Mouse (Mus musculus) heart, postnatal 36 days (tissue): ENCODE results near the gene Eml4. TPM values are rescaled to one million over a fixed set of nuclear protein-coding genes. Genes with fewer than 3 reads are reported as not detected.
A peak's percentile ranks its signal among the peaks of the same experiment; 100 is the strongest.

Experiments used
- DNase-seq, 2 experiments: peaks; one replicate each; pipeline ENCODE4 v3.0.0; 2021 to 2022
- intact Hi-C: fragments of 180-260 bp; cut with DNase I; formaldehyde crosslinking; loops from one replicate; pipeline ENCODE4 v1.15.1; 2025
- total RNA-seq, 2 experiments: library from RNA; stranded (reverse); gene quantifications; 2 replicates each; pipeline ENCODE4 v1.2.3; 2021

Eml4 gene
- total RNA-seq, 2 experiments from 2014 or later: 4.3 to 4.6 TPM

DNA sequence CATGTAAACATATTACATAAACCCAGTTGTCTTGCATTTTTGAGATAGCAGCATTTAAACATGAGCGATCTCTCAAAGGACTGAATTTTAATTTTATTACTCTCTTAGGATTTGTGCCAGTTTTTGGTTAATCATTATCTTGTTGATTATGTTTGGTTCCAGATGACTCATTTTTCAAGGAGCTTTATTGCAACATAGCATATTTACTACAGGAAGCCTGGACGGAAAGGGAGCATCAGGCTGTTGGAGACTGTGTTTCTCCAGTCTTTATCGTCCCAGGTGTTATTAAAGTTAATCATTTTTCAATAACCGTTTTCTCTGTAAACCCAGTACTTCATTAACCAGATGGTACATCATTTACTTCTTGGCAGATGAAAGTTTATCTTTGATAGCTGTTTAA is 26.1 kb downstream of the Eml4 start:
- intact Hi-C loops: no loop called here
- DNase-seq: no peak

DNA sequence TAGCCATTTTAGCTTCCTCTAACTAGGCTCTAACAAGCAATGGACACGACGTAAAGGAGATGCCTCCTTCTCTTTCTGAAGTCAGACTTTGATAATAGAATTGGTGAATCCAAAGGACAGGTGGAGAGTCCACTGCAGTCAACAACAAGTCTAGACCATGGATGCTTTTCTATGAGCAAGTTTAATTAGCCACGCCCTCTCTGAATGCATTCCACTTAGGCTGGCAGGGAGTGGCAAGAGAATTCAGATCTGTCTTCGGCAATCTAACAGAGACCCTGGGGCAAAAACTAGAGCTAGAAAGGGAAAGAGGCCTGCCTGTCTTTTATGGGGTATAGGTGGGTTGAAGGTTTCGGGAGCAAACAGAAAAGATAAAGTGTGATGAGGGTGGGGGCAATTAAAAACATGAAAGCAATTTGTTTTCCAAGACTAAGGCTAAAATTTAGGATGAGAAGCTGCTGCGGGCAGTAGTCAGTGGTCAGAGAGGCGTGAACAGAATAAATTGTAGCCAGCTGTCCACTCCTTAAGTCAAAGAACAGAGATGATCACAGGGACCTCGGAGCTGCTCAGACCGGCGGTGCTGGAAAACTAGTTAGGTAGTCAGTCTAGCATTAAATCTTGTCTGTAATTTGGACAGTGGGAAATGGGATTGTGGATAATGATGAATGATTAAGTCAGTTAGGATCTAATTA is 27.2 kb downstream of the Eml4 start:
- intact Hi-C loops: no loop called here
- no peak for DNase-seq

DNA sequence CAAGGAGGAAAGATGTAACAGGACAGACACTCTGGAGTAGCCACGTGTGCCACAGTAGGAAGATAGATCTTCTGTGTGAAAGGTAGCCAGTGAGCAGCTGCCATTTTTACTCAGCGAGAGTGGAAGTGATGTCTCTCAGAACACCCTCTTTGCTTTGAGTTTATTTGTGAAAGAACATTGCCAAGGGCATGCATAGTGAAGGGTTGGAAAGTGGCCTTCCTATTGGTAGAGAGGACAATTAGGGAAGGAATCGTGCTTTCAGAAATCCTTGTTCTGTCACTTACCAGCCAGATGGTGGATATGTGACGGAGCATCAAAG is 27.7 kb downstream of the Eml4 start:
- intact Hi-C loops: no loop called here
- DNase-seq: no peak

DNA sequence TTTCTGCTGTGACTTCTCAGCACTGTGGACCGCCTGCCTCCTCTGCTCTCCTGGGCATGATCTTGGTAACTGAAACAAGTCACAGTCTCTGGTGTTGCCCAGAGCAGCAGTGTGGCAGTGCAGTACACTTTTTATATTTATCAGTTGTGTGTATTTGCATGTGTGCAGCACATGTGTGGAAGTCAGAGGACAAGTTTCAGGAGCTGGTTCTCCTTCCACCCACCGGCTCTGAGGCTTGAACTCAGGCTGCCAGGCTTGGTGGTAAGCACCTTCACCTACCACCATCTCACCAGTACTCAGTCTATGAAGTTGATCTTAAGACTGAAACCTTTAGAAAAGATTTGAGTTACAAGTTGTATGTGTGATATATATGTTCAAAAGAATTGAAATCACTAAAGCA is 28.6 kb downstream of the Eml4 start:
- no peak for DNase-seq
- intact Hi-C loops: no loop called here

DNA sequence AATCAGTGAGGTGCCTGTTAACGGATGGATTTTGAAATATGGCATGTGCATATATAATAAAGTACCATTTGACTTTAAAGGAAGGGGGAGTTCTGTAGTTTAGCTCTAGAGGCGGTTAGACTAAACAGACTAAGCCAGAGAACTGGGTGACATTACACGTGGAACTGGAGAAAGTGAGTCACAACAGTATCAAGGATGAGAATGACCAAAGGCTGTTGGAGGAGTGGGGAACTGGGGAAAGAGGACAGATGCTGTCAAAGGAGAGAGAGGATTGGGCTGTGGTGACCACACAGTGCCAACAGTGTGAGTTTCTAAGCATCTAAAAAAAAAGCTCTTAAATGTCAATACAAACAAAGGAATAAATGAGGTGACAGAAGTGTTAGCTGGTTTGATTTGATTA is 29.1 kb downstream of the Eml4 start:
- intact Hi-C loops: no loop called here
- no peak for DNase-seq

DNA sequence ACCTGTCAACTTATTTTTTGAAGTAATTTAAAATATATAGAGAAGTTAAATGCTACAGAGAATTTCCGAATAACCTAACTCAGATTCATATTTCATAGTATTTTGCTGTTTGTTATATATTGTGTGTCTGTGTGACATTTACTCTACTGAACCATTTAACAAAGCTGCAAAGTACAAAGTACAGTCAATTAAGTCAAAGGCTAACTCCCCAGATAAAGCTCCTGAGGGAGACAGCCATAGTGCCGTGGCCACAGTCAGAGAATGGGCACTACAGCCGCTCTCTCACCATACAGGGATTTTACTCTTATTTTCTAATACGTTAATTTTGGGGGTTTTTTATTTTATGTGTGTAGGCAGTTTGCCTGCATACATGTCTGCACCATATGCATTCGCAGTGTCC is 32.0 kb downstream of the Eml4 start:
- intact Hi-C loops: no loop called here
- no peak for DNase-seq

DNA sequence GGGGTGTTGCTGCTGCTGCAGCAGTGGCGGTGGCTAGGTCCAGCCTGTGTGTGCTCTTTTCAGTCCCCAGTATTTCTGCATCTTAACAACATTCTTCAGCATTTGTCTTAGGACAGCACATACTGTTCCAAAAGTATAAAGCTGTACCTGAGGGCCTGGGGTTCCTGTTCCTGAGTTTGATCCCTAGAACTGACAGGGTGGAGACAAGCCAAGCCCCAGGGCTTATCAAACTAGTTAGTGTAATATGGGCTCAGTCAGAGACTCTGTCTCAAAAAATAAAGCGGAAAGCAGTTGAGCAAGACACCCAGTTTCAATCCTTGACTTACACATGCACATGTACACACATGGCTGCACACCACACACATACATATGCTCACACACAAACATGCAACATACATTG is 34.2 kb downstream of the Eml4 start:
- intact Hi-C loops: no loop called here
- DNase-seq: no peak

DNA sequence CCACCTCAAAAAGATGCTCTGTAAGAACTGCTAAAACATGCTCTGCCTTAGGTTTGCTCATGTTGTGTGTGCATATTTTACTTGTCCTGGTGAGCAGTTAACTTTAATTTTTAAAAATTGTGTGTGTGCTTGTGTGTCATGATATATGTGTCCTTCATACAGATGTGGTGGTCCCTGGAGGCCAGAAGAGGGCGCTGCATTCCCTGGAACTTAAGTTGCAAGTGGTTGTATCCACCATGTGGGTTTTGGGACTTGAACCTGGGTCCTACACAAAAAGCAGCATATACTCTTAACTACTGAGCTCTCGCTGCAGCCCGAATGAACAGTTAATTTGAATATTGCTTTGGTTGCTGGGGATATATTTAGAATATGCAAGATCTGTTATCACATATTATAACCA is 36.4 kb downstream of the Eml4 start:
- intact Hi-C loops: no loop called here
- DNase-seq: no peak

DNA sequence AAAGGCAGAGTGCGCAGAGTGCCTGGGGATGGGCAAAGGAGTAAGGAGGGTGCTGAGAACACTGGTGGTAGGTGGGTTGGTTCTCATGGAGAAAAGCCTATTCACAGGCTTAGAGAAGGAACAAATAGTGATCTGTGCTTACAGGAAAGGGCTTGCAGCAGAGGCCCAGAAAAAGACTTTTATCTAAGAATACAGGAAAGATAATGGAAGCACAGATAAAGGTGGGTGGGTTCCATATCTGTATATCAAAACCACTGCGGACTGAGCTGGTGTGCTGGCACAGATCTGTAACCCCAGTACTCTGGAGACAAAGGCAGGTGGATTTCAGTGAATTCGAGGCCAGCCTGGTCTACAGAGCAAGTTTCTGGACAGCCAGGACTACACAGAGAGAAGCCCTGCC is 43.3 kb downstream of the Eml4 start:
- intact Hi-C loops: no loop called here
- DNase-seq: no peak

DNA sequence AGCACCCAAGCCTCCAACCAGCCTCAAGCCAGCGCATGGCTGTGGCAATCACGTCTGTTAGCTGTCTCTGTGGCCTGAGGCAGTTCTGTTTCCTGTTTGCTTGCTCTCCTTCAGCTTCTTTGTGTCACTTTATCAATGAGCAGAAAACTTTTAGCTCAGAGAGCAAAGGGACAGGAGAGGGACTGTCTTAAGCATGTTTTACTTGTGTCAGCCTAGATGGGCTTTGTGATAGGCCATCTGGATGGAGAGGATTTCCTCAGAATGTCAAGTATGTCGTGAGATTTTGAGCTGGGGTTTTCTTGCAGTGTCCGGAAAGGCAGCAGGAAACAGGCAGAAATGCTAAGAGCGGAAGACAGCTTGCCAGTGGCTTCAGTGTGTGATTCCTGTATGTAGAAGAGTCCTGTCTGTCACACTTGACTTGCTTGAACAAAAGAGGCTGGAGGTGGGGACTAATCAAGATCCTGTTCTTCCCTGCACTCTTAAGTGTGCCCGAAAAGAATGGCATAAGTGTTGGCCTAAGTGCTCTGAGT is 46.9 kb downstream of the Eml4 start:
- DNase-seq: peak; percentile 15 to 29
- intact Hi-C loops: loop anchor here (5.0 kb wide), 1 partner anchor 45 kb away; the partner anchor contains the start of gene Eml4

DNA sequence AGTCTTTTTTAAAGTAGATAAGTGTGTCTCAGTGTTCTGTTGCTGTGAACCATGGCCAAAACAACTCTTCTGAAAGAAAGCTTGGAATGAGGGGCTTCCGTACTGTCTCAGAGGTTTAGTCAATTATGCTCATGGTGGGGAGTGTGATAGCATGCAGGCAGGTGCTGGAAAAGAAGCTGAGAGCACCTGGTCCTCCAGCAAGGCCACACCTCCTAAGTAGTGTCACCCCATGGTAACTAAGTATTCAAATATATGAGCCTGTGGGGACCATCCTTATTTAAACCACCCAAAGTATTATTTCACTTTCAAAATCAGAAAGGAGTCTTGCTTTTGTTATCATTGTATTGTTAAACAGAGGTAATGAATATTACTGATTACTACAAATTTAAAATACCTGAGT is 48.0 kb downstream of the Eml4 start:
- intact Hi-C loops: loop anchor here (5.0 kb wide), 1 partner anchor 46 kb away; the partner anchor contains the start of gene Eml4
- DNase-seq: no peak

DNA sequence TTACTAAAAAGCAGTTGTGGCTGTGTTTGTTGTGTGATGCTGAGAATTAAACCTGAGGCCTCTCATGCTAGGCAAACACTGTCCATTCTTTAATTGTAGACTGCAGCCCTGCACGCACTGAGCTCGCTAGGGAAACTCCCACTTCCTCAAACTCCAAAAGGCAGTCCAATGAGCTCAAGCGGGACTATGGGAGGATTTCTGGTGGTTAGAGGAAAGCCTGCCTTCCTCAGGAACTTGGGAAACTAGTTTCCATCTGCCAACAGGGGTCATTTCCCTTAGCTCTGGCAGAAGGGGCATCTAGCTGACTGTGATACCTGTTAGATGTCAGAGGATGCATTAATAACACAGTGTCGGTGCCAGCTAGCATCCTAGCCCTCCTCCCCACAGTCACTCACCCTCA is 79.9 kb downstream of the Eml4 start:
- intact Hi-C loops: loop anchor here (5.0 kb wide), 1 partner anchor 158 kb away; no protein-coding TSS in a partner anchor
- peak; percentile 11 to 12 for DNase-seq

DNA sequence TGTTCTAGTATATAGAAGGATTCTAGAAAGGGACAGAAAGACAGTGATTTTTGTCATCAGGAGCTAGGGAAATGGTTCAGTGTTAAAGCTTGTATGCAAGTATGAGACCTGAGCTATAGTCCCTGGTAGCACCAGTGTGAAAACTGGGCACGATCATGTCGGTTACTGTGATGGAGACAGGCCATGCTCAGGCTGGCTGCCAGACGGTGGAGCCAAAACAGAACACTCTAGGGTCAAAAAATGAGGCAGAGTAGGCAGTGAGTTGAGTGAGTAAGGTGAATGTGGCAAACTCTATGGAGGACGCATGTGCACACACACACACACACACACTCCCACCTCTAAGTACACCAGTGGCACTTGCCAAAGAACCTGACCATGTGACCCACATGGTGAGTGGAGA is 92.7 kb downstream of the Eml4 start:
- intact Hi-C loops: no loop called here
- DNase-seq: no peak

DNA sequence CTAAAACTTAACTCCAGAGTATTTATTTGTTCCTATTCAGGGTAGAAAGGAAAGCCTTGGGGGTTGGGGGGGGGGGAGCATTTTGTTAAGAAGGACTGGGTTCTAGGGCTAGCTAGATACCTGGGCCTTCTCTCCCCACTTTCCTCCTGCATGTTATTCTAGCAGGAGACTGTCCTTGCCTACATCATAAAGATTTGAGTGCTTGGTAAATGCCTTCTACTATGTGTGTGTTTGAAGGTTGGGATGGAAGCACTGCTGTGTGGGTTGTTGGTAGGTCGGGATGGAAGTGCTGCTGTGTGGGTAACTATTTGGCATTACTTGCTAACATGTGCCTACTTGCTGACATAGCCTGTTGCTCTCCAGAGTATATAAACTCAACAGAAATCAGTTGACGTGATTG is 98.9 kb downstream of the Eml4 start:
- intact Hi-C loops: no loop called here
- DNase-seq: no peak

DNA sequence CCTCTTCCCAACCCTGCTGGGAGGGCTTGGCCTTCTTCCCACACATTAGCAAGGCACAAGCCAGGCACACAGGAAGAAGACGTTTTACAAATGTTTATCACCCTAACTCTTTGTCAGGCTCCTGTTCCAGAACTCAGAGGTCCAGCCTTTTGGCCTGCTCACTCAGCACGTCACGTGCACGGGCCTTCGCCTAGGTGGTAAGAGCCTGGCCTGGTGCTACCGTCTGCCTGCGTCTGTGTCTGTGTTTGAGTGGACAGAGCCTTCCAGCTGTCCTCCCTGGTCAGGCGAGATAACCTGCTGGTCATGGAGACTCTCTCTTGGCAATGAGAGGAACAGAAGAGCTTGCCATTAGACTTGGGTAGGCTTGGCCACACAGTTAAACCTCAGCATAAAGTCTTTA is 100.6 kb downstream of the Eml4 start:
- DNase-seq: no peak

DNA sequence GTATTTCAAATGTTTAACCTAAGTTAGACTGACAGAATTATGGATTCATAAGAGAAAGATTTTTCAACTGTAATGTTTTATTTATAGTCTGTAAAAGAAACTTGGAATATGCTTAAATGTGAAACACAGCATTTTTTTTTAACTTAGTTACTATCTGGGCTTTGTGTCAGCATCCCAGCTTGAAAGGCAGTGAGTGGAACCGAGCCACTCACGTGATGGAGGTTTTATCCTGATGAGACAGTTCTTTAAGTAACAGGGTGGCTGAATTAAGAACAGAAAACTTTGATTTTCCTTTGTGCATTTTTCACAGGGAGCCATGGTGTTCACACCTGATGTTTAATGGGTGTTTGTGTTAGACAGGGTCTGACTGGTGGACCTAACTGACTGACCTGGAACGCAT is 101.1 kb downstream of the Eml4 start:
- intact Hi-C loops: no loop called here
- DNase-seq: no peak

More for the DNA sequence above, 100.6 kb downstream of the Eml4 start:
- intact Hi-C loops: no loop called here

DNA sequence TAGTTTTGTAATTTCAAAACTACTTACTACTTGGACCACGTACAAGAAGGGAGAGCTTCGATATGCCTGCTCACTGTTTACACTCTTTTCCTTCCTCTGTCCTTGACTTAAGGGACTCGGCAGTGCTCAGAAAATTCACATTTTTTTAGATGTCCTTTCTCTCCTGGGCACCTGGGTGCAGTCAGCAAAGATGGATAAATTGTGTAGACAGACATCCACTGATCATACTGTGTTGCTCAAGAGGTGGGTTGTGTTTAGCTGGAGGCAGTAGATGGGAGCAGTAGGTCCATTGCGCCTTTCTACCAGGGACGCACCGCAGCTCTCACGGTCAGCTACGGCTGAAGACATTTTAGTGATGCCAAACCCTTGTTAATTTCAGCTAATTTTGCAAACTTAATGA is 101.7 kb downstream of the Eml4 start:
- DNase-seq: no peak
- intact Hi-C loops: no loop called here

DNA sequence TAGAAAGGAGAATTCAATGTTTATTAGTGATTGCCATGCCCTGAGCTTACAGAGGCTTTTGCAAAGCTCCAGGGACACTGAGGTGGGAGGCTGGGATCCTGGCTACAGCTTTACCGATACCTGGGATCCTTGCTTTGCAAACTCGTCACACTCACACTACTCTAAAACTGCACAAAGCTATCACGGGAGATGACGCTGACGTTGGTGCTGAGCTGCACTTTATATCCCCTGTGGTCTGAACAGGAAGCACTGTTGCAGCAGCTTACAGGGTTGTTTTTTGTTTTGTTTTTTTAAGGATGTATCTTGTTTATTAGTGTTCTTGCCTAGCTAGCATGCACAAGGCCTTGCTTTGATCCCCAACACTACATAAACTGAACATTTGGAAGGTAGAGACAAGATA is 102.9 kb downstream of the Eml4 start:
- intact Hi-C loops: no loop called here
- no peak for DNase-seq

DNA sequence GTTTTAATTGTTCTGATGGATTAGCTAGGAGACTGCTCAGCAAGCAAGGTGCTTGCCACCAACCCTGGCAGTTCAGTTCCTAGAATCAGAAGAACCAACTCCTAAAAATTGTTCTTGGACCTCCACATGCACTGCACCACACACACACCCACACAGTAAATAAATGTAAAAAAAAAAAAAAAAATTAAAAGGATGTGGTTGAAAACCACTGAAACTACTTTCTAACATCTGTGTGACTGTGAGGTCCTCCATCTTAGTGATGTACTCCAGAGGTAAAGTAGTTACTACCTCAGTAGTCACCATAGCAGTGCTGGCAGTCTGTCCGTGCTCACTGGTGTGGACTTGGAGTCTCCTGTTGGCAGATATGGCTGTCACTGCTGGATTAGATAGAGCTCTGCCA is 106.5 kb downstream of the Eml4 start:
- intact Hi-C loops: loop anchor here (5.0 kb wide), 1 partner anchor 430 kb away; no protein-coding TSS in a partner anchor

DNA sequence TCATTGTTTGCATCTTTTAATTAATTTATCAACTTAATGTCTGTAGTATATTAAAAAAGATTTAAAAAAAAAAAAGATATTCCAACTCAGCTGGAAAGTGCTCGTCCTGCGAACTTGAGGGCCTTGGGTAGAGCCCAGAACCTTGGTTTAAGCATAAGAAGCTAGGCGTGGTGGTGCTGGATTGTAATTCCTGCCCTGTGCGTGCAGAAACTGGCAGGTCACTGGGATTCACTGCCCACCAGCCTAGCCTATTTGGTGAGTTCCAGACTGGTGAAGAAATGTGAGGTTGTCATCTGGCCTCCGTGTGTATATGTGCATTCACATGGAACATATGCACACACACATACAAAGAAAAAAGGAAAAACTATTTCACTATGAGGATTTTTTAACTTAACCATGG is 115.2 kb downstream of the Eml4 start:
- DNase-seq: no peak
- intact Hi-C loops: no loop called here

More for the DNA sequence above, 106.5 kb downstream of the Eml4 start:
- no peak for DNase-seq

DNA sequence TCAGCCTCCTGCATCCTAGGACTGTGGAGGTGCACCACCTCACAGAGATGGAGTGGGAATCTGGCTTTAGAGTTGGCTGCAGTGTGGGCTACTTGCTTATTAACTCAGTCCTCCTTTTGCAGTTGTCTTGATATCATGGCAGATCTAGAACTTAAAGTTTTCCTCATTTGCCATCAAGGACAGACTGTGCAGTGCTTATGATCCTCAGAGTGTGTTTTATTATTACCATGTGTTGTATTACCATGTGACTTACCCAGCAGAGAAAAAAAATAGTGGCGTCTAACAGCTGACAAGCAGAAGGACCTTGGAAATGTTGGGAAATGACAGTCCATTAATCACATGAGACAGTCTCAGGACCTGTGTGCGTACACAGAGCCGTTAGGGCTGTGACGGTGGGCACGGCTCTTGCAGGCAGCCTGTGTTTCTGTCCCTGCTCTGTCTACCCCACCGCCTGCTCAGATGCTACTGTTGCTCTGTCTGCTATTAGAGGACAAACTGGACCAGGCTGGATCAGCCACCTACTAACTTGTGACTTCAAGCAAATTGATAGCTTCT is 116.0 kb downstream of the Eml4 start:
- no peak for DNase-seq
- intact Hi-C loops: no loop called here

DNA sequence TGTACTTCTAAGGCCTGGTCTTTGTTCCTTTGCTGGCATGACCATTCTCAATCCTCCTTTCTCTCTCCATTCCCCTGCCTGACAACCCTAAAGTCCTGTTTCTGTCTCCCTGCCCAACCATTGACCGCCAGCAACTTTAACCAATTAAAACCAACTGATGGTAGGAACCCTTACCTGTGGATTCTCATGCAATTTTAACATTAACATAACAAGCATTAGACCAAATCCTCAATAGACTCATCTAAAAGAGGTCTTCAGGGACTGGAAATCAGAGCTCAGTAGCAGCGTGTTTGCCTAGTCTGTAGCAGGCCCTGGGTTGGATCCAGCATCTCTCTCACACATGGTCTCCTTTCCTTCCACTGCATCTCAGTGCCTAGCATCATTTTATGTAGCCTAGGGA is 118.9 kb downstream of the Eml4 start:
- no peak for DNase-seq
- intact Hi-C loops: no loop called here

DNA sequence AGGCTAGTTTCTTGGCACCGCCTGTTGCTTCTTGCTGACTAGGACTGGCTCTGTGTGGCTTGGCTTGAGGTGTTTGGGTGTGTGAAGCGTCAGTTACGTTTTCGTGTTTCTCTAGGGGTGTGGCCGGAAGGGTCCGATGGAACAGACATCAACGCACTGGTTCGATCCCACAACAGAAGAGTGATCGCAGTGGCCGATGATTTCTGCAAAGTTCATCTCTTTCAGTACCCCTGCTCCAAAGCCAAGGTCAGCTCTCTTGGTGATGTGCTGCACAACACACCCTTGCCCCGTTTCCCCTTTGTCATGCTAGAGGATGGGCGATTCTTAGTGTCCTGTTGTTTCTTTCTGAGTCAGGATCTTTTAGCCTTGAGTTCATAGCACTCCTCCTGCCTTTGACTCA is 126.4 kb downstream of the Eml4 start:
- intact Hi-C loops: no loop called here

More for the DNA sequence above, 126.4 kb downstream of the Eml4 start:
- no peak for DNase-seq
